Mouse (Mus musculus) myocyte (in vitro differentiated cells): ENCODE data around the gene Sidt1.

Source experiments
- E2F4 ChIP-seq: IDR thresholded peaks from one replicate; pipeline ENCODE4 v1.6.1; 2011; ENCODE audit warnings: mild to moderate bottlenecking, control low read depth, moderate library complexity; ENCODE audit not compliant: insufficient read depth
- MAX ChIP-seq: IDR thresholded peaks from one replicate; pipeline ENCODE4 v1.6.1; 2011; ENCODE audit warnings: low read depth, mild to moderate bottlenecking, control low read depth
- MYOG ChIP-seq, 3 experiments: IDR thresholded peaks; one replicate each; pipeline ENCODE4 v1.6.1; 2011; ENCODE audit warnings: control low read depth in 2 of 3, low read depth in 2 of 3, mild to moderate bottlenecking in 2 of 3; ENCODE audit not compliant: insufficient read length in 2 of 3, control insufficient read depth in 1 of 3, insufficient read depth in 1 of 3
- TCF12 ChIP-seq: IDR thresholded peaks from one replicate; pipeline ENCODE4 v1.6.1; 2011; ENCODE audit warnings: mild to moderate bottlenecking, control low read depth; ENCODE audit not compliant: poor library complexity, insufficient read depth, severe bottlenecking

GRCm38 (mm10) chr16:44331995-44332860 is 768 bp downstream of the Sidt1 start:
- no peak for TF ChIP-seq MAX
- no peak for TF ChIP-seq TCF12
- TF ChIP-seq E2F4, result no peak
- no peak for TF ChIP-seq MYOG (IDR thresholded peaks at IDR 0.05; ENCODE audit: control insufficient read depth in 1 of 3, insufficient read depth in 1 of 3, insufficient read length in 2 of 3, low read depth in 2 of 3)
